Mouse (Mus musculus) forebrain, postnatal 0 days (tissue): ENCODE measurements around the gene Palm. TPM values are rescaled to one million over a fixed set of nuclear protein-coding genes. Genes with fewer than 3 reads are reported as not detected.
A peak's percentile ranks its signal among the peaks of the same experiment; 100 is the strongest.

Source experiments
- ATAC-seq: fragments of 200-750 bp; cut with Nextera tagmentation; 2 replicates; pipeline ENCODE4 v1.8.0; 2017; ENCODE audit warnings: mild to moderate bottlenecking, moderate library complexity
- DNase-seq: peaks from one replicate; pipeline ENCODE4 v3.0.0-alpha.2; 2015
- H3K27ac ChIP-seq: fragments of 300-500 bp; sonication (generic); 2 replicates; pipeline ENCODE4 v1.5.1; 2014; ENCODE audit warnings: low read depth, mild to moderate bottlenecking, antibody characterized with exemption, low read length, moderate library complexity, mixed read lengths
- H3K27me3 ChIP-seq: fragments of 300-500 bp; sonication (generic); 2 replicates; pipeline ENCODE4 v1.6.1; 2014; ENCODE audit warnings: mild to moderate bottlenecking, low read length, mixed read lengths; ENCODE audit not compliant: insufficient read depth
- H3K36me3 ChIP-seq: fragments of 300-500 bp; sonication (generic); 2 replicates; pipeline ENCODE4 v1.6.1; 2014; ENCODE audit warnings: mild to moderate bottlenecking, moderate library complexity; ENCODE audit not compliant: insufficient read depth
- H3K4me1 ChIP-seq: fragments of 300-500 bp; sonication (generic); 2 replicates; pipeline ENCODE4 v1.6.1; 2014; ENCODE audit warnings: antibody characterized with exemption; ENCODE audit not compliant: insufficient read depth
- H3K4me2 ChIP-seq: fragments of 300-500 bp; sonication (generic); 2 replicates; pipeline ENCODE4 v1.6.1; 2014; ENCODE audit warnings: low read depth, mild to moderate bottlenecking, moderate library complexity
- H3K4me3 ChIP-seq: fragments of 300-500 bp; sonication (generic); 2 replicates; pipeline ENCODE4 v1.5.1; 2014; ENCODE audit warnings: low read depth, low read length, mixed read lengths
- H3K9ac ChIP-seq: fragments of 300-500 bp; sonication (generic); 2 replicates; pipeline ENCODE4 v1.6.1; 2014; ENCODE audit warnings: mild to moderate bottlenecking
- H3K9me3 ChIP-seq: fragments of 300-500 bp; sonication (generic); 2 replicates; pipeline ENCODE4 v1.6.1; 2016; ENCODE audit warnings: low read length
- CTCF ChIP-seq: sonication (generic); IDR thresholded peaks from 2 replicates; pipeline ENCODE4 v1.5.1; 2016; ENCODE audit warnings: antibody characterized with exemption, control low read depth, low read depth
- WGBS: fragments of 180-500 bp; shearing (Covaris S2); extraction: QIAGEN DNeasy Blood & Tissue Kit; methylation state at CpG from one replicate; pipeline ENCODE4 v1.1.7; 2014; 5-methylcytosine and 5-hydroxymethylcytosine counted together
- polyA plus RNA-seq: library from polyadenylated mRNA; unstranded; fragments of >200 nt; fragmentation: Nextera tagmentation; extraction: Ambion mirVana; gene quantifications from 2 replicates; pipeline ENCODE4 v1.2.1, GENCODE M21; 2015
- total RNA-seq: library from RNA; depleted of rRNA; stranded (reverse); fragments of >200 nt; gene quantifications from 2 replicates; pipeline ENCODE4 v1.2.3, GENCODE M21; 2014

The Palm gene
- total and polyA plus RNA-seq, 2 experiments from 2014 or later = 154 to 365 TPM

- H3K4me3 ChIP-seq = peak overlapping the region; percentile 89
- peaks cover 42% of the 10 kb centered on the region for H3K4me1 ChIP-seq
- no peaks in the 10 kb centered on the region for H3K27me3 ChIP-seq
- H3K9me3 ChIP-seq = no peaks in the 10 kb centered on the region
- TF ChIP-seq CTCF = no peak; the same call in 1 of the 2 replicates
- ATAC-seq = peak; percentile 26
- H3K9ac ChIP-seq = peak overlapping the region; percentile 99
- H3K4me2 ChIP-seq = peak overlapping the region; percentile 82
- H3K36me3 ChIP-seq = peaks cover 17% of the 10 kb centered on the region
- peak; percentile 78 for DNase-seq
- WGBS = 2% methylated on average over 80 of the region's 83 CpGs
- peak overlapping the region; percentile 98 for H3K27ac ChIP-seq
These were observed 61.6 kb downstream of the Palm start for GRCm38 (mm10) chr10:79854801-79855541.

- peak overlapping the region; percentile 98 for H3K27ac ChIP-seq
- peak overlapping the region; percentile 89 for H3K4me3 ChIP-seq
- DNase-seq = no peak
- 4% methylated on average over 10 of the region's 10 CpGs for WGBS
- no peak for TF ChIP-seq CTCF
- peaks cover 24% of the 10 kb centered on the region for H3K36me3 ChIP-seq
- H3K27me3 ChIP-seq = no peaks in the 10 kb centered on the region
- H3K9ac ChIP-seq = peak overlapping the region; percentile 99
- H3K4me1 ChIP-seq = peaks cover 42% of the 10 kb centered on the region
- ATAC-seq = no peak
- H3K4me2 ChIP-seq = peak overlapping the region; percentile 82
- H3K9me3 ChIP-seq = no peaks in the 10 kb centered on the region
These were observed 62.3 kb downstream of the Palm start for GRCm38 (mm10) chr10:79855558-79856184.

GRCm38 (mm10) chr10:79856280-79856679 lies 62.9 kb downstream of the Palm start:
- ATAC-seq (no peak), DNase-seq (no peak)
- Histone ChIP-seq H3K36me3 (peaks cover 30% of the 10 kb centered on the region), H3K27ac (0 out of 2 replicates have a peak overlapping the region, but pooled peaks have one; percentile 1), H3K9me3 (no peaks in the 10 kb centered on the region), H3K9ac (peak overlapping the region; percentile 99), H3K27me3 (no peaks in the 10 kb centered on the region), H3K4me2 (peak overlapping the region; percentile 82), H3K4me1 (peaks cover 42% of the 10 kb centered on the region), H3K4me3 (peak overlapping the region; percentile 89)
- WGBS = 21% methylated on average over 6 of the region's 6 CpGs
- no peak for TF ChIP-seq CTCF

- 41% methylated on average over 7 of the region's 7 CpGs for WGBS
- Histone ChIP-seq H3K27me3 (no peaks in the 10 kb centered on the region), H3K36me3 (peaks cover 36% of the 10 kb centered on the region), H3K27ac (0 out of 2 replicates have a peak overlapping the region, but pooled peaks have one; percentile 40), H3K4me1 (peaks cover 40% of the 10 kb centered on the region), H3K4me3 (peak overlapping the region; percentile 89), H3K9me3 (no peaks in the 10 kb centered on the region), H3K4me2 (peak overlapping the region; percentile 82), H3K9ac (peak overlapping the region; percentile 99)
- TF ChIP-seq CTCF = no peak
- no peak for ATAC-seq
- DNase-seq = no peak
These were observed 63.5 kb downstream of the Palm start for GRCm38 (mm10) chr10:79856704-79857451.

- H3K27ac ChIP-seq = 0 out of 2 replicates have a peak overlapping the region, but pooled peaks have one; percentile 40
- H3K4me1 ChIP-seq = peaks cover 34% of the 10 kb centered on the region
- peak overlapping the region; percentile 99; the same call in 1 of the 2 replicates for H3K9ac ChIP-seq
- peaks cover 42% of the 10 kb centered on the region for H3K36me3 ChIP-seq
- H3K9me3 ChIP-seq = no peaks in the 10 kb centered on the region
- no peaks in the 10 kb centered on the region for H3K27me3 ChIP-seq
- DNase-seq (peak; percentile 47), ATAC-seq (no peak)
- H3K4me2 ChIP-seq = peak overlapping the region; percentile 82
- 15% methylated on average over 4 of the region's 4 CpGs for WGBS
- H3K4me3 ChIP-seq = peak overlapping the region; percentile 9; the same call in 1 of the 2 replicates
- TF ChIP-seq CTCF = no peak
These were observed 64.1 kb downstream of the Palm start for GRCm38 (mm10) chr10:79857452-79857811.

GRCm38 (mm10) chr10:79857894-79858293 lies 64.5 kb downstream of the Palm start:
- Histone ChIP-seq H3K36me3 (peaks cover 46% of the 10 kb centered on the region), H3K4me3 (no peak overlapping the region), H3K27me3 (no peaks in the 10 kb centered on the region), H3K9ac (no peak overlapping the region; the same call in 1 of the 2 replicates), H3K27ac (peak overlapping the region; percentile 40; the same call in 1 of the 2 replicates), H3K9me3 (no peaks in the 10 kb centered on the region), H3K4me1 (peaks cover 30% of the 10 kb centered on the region), H3K4me2 (peak overlapping the region; percentile 82)
- DNase-seq = no peak
- 61% methylated on average over 2 of the region's 2 CpGs for WGBS
- no peak for ATAC-seq
- TF ChIP-seq CTCF = no peak
